Mouse (Mus musculus) heart, adult 2 months (tissue): ENCODE results near the gene Ncoa4.
A peak's percentile ranks its signal among the peaks of the same experiment; 100 is the strongest.

Source experiments
- CTCF ChIP-seq: fragments of 200-600 bp; IDR thresholded peaks from 2 replicates; pipeline ENCODE4 v1.8.1; 2022; ENCODE audit warnings: antibody characterized with exemption, mild to moderate bottlenecking, moderate library complexity
- POLR2A ChIP-seq: fragments of 200-500 bp; IDR thresholded peaks from 2 replicates; pipeline ENCODE4 v1.6.1; 2011; ENCODE audit warnings: mild to moderate bottlenecking, low read depth, low read length, control low read depth; ENCODE audit not compliant: insufficient read depth

DNA sequence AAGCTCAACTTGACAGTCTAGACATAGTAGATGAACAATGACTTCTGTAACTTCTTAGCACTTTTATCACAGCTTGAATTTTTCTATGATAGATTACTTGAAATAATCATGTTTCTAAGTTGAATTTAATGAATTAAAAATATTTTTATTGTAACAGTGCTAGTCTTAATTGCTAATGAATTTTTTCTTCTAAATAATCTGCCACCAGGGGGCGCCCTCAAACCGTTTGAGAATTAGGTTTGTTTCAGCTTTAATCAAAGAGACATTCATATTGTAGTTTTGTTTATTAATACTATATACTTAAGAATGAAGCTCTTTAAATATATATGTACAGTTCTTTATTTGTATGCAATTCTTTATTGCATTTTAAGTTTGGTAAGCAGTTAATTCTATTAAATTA lies 69.3 kb downstream of the Ncoa4 start:
- TF ChIP-seq CTCF: peak; percentile 92
- no peak for TF ChIP-seq POLR2A
